Mouse (Mus musculus) spleen, postnatal 36 days (tissue): ENCODE measurements around the gene Gm20388.

Experiments
- DNase-seq, 2 experiments: peaks; one replicate each; pipeline ENCODE4 v3.0.0; 2022; ENCODE audit warnings: low spot score in 2 of 2, mixed read lengths in 1 of 2

Gene Gm20388

GRCm38 (mm10) chr8:120388246-120388645 is 477.6 kb downstream of the Gm20388 start:
- DNase-seq, result no peak

GRCm38 (mm10) chr8:120390598-120390997 is 480.0 kb downstream of the Gm20388 start:
- peak in 1 of 2 experiments; percentile 31 for DNase-seq

GRCm38 (mm10) chr8:120391856-120392255 is 481.2 kb downstream of the Gm20388 start:
- DNase-seq, result no peak

GRCm38 (mm10) chr8:120393085-120393484 is 482.4 kb downstream of the Gm20388 start:
- no peak for DNase-seq

- DNase-seq, result no peak
These were observed 483.2 kb downstream of the Gm20388 start for GRCm38 (mm10) chr8:120393871-120394275.

- no peak for DNase-seq
These were observed 485.3 kb downstream of the Gm20388 start for GRCm38 (mm10) chr8:120395892-120396291.

- no peak for DNase-seq
These were observed 486.1 kb downstream of the Gm20388 start for GRCm38 (mm10) chr8:120396756-120397155.

- DNase-seq, result no peak
These were observed 487.1 kb downstream of the Gm20388 start for GRCm38 (mm10) chr8:120397444-120398411.

GRCm38 (mm10) chr8:120399212-120399934 is 488.7 kb downstream of the Gm20388 start:
- DNase-seq, result no peak

GRCm38 (mm10) chr8:120401216-120401615 is 490.6 kb downstream of the Gm20388 start:
- no peak for DNase-seq

GRCm38 (mm10) chr8:120401712-120402111 is 491.1 kb downstream of the Gm20388 start:
- DNase-seq, result no peak

GRCm38 (mm10) chr8:120403606-120404269 is 493.1 kb downstream of the Gm20388 start:
- DNase-seq, result no peak

- peak; percentile 52 to 55 for DNase-seq
These were observed 494.0 kb downstream of the Gm20388 start for GRCm38 (mm10) chr8:120404609-120405036.

- no peak for DNase-seq
These were observed 495.5 kb downstream of the Gm20388 start for GRCm38 (mm10) chr8:120406008-120406632.

GRCm38 (mm10) chr8:120407701-120408240 is 497.1 kb downstream of the Gm20388 start:
- DNase-seq, result peak; percentile 55 to 61

GRCm38 (mm10) chr8:120408241-120409215 is 497.9 kb downstream of the Gm20388 start:
- DNase-seq, result no peak

GRCm38 (mm10) chr8:120409371-120410013 is 498.9 kb downstream of the Gm20388 start:
- DNase-seq, result no peak

- DNase-seq, result no peak
These were observed 500.4 kb downstream of the Gm20388 start for GRCm38 (mm10) chr8:120411059-120411458.

GRCm38 (mm10) chr8:120411862-120412261 is 501.2 kb downstream of the Gm20388 start:
- DNase-seq, result no peak
